Mouse (Mus musculus) C2C12 (cell line): ENCODE measurements around the gene Ankrd40.

Source experiments
- MYOD1 ChIP-seq: IDR thresholded peaks from one replicate; pipeline ENCODE4 v1.6.1; 2011; ENCODE audit warnings: low read depth; ENCODE audit not compliant: control insufficient read depth, insufficient read length
- MYOG ChIP-seq: IDR thresholded peaks from one replicate; pipeline ENCODE4 v1.6.1; 2011; ENCODE audit not compliant: control insufficient read depth, insufficient read length; ENCODE audit errors: extremely low read depth
- USF1 ChIP-seq: IDR thresholded peaks from one replicate; pipeline ENCODE4 v1.6.1; 2011; ENCODE audit warnings: low read depth, mild to moderate bottlenecking, control low read depth, moderate library complexity

DNA sequence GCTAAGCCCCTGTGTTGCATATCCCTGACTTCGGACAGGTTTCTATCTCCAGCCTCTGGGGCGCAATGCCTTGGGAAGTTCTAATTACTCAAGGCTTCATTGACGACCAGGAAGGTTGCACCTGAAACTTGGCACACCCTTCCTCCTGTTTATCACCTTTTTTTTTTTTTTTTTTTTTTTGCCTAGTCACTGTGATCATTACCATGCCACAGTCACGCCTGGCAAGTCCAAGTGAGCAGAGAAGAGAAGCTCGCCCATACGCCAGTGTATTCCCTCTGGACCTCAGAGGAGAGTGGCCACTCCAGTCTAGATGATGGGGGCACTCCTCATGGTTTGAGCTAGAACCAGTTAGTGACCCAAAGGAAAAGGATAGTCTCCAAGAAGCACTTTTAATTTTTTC is 63.0 kb downstream of the Ankrd40 start:
- TF ChIP-seq USF1 (no peak), MYOD1 (no peak), MYOG (no peak)
